Mouse (Mus musculus) midbrain, embryonic 12.5 days (tissue): ENCODE results near the gene Tubg2. TPM values are rescaled to one million over a fixed set of nuclear protein-coding genes. Genes with fewer than 3 reads are reported as not detected.
"Not testable (repeated sequence)": the region's sequence is repeated elsewhere in the genome, so short reads cannot be mapped to it uniquely, and the experiment has no call there.

Experiments used
- ATAC-seq: fragments of 200-750 bp; cut with Nextera tagmentation; 2 replicates; pipeline ENCODE4 v1.8.0; 2017; ENCODE audit warnings: low read depth, moderate TSS enrichment, moderate library complexity; ENCODE audit not compliant: low FRiP score
- H3K27ac ChIP-seq: fragments of 300-500 bp; sonication (generic); replicated peaks from 2 replicates; pipeline ENCODE4 v1.5.1; 2016; ENCODE audit warnings: mild to moderate bottlenecking
- H3K27me3 ChIP-seq: fragments of 300-500 bp; sonication (generic); 2 replicates; pipeline ENCODE4 v1.6.1; 2016; ENCODE audit warnings: mild to moderate bottlenecking
- H3K36me3 ChIP-seq: fragments of 300-500 bp; sonication (generic); 2 replicates; pipeline ENCODE4 v1.6.1; 2016
- H3K4me1 ChIP-seq: fragments of 300-500 bp; sonication (generic); 2 replicates; pipeline ENCODE4 v1.6.1; 2016
- H3K4me2 ChIP-seq: fragments of 300-500 bp; sonication (generic); replicated peaks from 2 replicates; pipeline ENCODE4 v1.6.1; 2016; ENCODE audit warnings: mild to moderate bottlenecking, moderate library complexity
- H3K4me3 ChIP-seq: fragments of 300-500 bp; sonication (generic); 2 replicates; pipeline ENCODE4 v1.5.1; 2016; ENCODE audit warnings: mild to moderate bottlenecking
- H3K9ac ChIP-seq: fragments of 300-500 bp; sonication (generic); replicated peaks from 2 replicates; pipeline ENCODE4 v1.6.1; 2016; ENCODE audit warnings: mild to moderate bottlenecking, moderate library complexity
- H3K9me3 ChIP-seq: fragments of 300-500 bp; sonication (generic); 2 replicates; pipeline ENCODE4 v1.6.1; 2016; ENCODE audit warnings: mild to moderate bottlenecking
- WGBS: fragments of 180-500 bp; shearing (Covaris S2); methylation state at CpG from one replicate; pipeline ENCODE4 v1.1.7; 2016; 5-methylcytosine and 5-hydroxymethylcytosine counted together
- polyA plus RNA-seq: library from polyadenylated mRNA; unstranded; fragments of >200 nt; fragmentation: Nextera tagmentation; extraction: Ambion mirVana; gene quantifications from 2 replicates; pipeline ENCODE4 v1.2.1, GENCODE M21; 2016

The Tubg2 gene
- polyA plus RNA-seq, 1 experiment from 2014 or later: 10.3 TPM

DNA sequence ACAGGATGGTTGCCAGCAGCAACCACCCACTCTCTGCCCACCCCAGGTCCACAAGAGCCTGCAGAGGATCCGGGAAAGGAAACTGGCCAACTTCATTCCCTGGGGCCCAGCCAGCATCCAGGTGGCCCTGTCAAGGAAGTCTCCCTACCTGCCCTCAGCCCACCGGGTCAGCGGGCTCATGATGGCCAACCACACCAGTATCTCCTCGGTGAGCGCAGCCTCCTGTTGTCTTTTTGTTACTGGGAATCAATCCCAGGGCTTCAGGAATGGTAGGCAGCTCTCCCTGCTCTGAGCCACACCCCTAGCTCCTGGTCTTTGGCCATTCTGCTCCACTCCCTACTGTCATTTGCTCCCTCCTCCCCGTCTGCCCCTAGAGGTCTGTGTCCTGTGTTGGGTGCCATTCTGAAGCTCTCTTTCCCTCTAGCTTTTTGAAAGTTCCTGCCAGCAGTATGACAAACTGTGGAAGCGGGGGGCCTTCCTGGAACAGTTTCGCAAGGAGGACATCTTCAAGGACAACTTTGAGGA lies 5.3 kb downstream of the Tubg2 start:
- H3K4me3 ChIP-seq, H3K27ac ChIP-seq, H3K9ac ChIP-seq, H3K9me3 ChIP-seq, ATAC-seq, H3K4me2 ChIP-seq: not testable (repeated sequence)
- peaks cover 82% of the 10 kb centered on the region for H3K27me3 ChIP-seq
- peaks cover 15% of the 10 kb centered on the region for H3K36me3 ChIP-seq
- WGBS: 67% methylated on average over 8 of the region's 8 CpGs
- peaks cover 15% of the 10 kb centered on the region for H3K4me1 ChIP-seq

DNA sequence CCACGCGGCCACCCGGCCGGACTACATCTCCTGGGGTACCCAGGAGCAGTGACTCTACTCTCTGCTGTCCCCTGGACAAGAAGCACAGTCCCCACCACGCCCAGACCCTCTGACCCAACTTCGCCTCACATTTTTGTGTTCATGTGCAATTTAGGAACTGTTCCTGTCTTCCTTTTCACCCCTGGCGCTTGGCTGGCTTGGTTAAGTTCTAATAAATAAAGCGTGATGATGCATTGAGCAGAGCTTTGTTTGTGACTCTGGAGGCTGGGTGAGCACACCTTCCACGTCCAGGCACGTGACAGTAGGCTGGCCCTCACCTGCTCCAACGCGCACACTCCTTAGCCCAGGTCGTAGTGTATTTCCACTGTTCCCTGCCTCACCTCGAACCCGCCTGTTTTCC lies 5.8 kb downstream of the Tubg2 start:
- WGBS: 90% methylated on average over 15 of the region's 15 CpGs

DNA sequence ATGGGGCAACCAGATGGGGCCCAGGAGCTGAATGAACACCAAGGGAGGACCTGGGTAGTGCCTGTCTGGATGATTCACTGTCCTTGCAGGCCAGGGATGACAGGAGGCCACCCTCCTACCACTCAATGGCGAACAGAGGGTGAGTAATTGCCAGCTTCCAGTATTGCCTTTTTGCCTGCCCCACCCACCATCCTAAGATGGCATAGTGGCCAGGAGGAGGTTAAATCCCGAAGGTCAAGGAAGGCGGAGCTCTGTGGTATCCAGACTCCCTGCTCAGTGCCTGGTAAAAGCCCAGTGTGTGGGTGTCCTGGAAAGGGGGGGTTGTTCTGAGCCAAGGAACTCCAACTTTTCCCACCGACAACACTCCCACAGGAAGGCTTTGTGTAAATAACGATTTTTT lies 6.6 kb downstream of the Tubg2 start:
- Histone ChIP-seq H3K4me1 (peaks cover 11% of the 10 kb centered on the region), H3K9ac (no peak overlapping the region), H3K4me3 (no peak overlapping the region), H3K36me3 (peaks cover 25% of the 10 kb centered on the region), H3K27ac (no peak overlapping the region), H3K9me3 (no peaks in the 10 kb centered on the region), H3K27me3 (peaks cover 85% of the 10 kb centered on the region), H3K4me2 (no peak overlapping the region)
- no peak for ATAC-seq
- WGBS: 60% methylated on average over 5 of the region's 5 CpGs

More for the DNA sequence above, 5.8 kb downstream of the Tubg2 start:
- peaks cover 82% of the 10 kb centered on the region for H3K27me3 ChIP-seq
- H3K4me3 ChIP-seq: no peak overlapping the region
- no peak overlapping the region for H3K9ac ChIP-seq
- no peak overlapping the region for H3K4me2 ChIP-seq
- no peak for ATAC-seq
- no peaks in the 10 kb centered on the region for H3K9me3 ChIP-seq
- H3K4me1 ChIP-seq: peaks cover 11% of the 10 kb centered on the region
- no peak overlapping the region for H3K27ac ChIP-seq
- H3K36me3 ChIP-seq: peaks cover 19% of the 10 kb centered on the region

DNA sequence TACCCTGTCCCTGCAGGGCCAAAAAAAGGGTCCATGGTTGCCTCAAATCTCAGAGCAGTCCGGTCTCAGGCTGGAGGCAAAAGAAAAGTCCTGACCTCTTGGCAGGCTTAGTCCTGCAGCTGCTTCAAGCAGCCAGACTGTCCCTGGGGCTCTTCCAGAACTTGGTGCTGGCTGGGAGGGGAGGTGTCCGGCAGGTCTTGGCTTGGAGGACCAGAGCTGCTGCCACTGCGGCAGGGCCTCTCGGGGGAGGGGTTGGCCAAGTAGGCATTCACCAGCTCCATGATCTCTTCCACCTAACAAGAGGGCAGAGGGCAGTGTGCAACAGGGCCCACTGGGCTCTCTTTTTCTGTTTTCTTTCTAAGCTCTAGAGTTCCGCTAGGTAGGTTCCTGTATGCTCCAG lies 7.1 kb downstream of the Tubg2 start:
- Histone ChIP-seq H3K4me3 (no peak overlapping the region), H3K9me3 (no peaks in the 10 kb centered on the region), H3K36me3 (peaks cover 29% of the 10 kb centered on the region), H3K27ac (no peak overlapping the region), H3K27me3 (peaks cover 85% of the 10 kb centered on the region), H3K4me2 (no peak overlapping the region), H3K9ac (no peak overlapping the region), H3K4me1 (peaks cover 11% of the 10 kb centered on the region)
- ATAC-seq: no peak
- WGBS: 39% methylated on average over 5 of the region's 5 CpGs

DNA sequence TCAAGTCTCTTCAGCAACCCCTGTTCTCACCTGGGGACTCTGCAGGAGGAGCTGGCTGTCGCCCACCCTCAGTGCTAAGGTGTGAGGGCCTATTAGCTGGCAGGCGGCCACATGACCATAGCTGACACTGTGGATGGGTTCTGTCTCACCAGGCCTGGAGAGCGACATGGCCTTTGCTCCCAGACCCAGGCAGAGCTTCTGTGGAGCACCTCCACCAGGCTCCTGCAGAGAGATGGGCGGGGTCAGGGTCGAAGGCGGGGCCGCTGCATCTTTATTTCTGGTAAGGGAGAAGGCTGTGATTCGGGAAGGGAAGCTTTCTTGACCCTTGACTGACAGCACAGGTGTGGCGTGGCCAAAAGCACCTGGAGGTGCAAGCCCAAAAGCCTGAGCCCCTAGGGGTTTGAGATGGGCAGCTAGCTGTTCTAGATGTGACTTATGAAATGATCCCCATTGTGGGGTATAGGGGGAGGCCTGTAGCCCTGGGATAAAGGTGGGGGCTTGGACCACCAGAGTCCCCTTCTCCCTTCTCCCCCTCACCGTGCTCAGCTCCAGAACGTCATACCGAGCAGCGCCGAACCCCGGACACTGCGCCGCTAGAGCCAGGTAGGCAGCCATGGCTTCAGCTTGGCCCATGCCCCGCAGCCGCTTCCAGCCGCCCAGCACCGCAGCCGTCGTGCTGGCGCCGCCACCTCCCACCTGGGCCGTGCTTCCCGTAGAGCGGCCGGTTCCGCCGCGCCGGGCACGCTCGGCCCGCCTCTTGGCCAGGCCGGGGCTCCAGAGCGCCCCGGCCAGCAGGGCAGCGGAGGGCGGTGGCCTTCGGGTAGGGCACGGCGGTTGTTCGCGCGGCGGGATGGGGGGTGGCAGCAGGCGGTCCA lies 8.0 kb downstream of the Tubg2 start:
- Histone ChIP-seq H3K4me3 (peak overlapping the region; percentile 31), H3K9ac (no peak overlapping the region; the same call in 1 of the 2 replicates), H3K4me2 (peak overlapping the region; percentile 47), H3K36me3 (peaks cover 29% of the 10 kb centered on the region), H3K27me3 (peaks cover 89% of the 10 kb centered on the region), H3K27ac (no peak overlapping the region), H3K4me1 (peaks cover 11% of the 10 kb centered on the region), H3K9me3 (no peaks in the 10 kb centered on the region)
- 9% methylated on average over 49 of the region's 49 CpGs for WGBS
- no peak for ATAC-seq

- ATAC-seq: no peak
- Histone ChIP-seq H3K27me3 (peaks cover 95% of the 10 kb centered on the region), H3K9ac (no peak overlapping the region; the same call in 1 of the 2 replicates), H3K36me3 (peaks cover 29% of the 10 kb centered on the region), H3K4me1 (peaks cover 15% of the 10 kb centered on the region), H3K4me3 (peak overlapping the region; percentile 31), H3K4me2 (peak overlapping the region; percentile 47), H3K9me3 (no peaks in the 10 kb centered on the region), H3K27ac (no peak overlapping the region)
- WGBS: 1% methylated on average over 21 of the region's 21 CpGs
Observed at GRCm38 (mm10) chr11:101164351-101164665, 8.6 kb downstream of the Tubg2 start.

- Histone ChIP-seq H3K4me1 (peaks cover 21% of the 10 kb centered on the region), H3K9ac (no peak overlapping the region; the same call in 1 of the 2 replicates), H3K36me3 (peaks cover 29% of the 10 kb centered on the region), H3K4me3 (peak overlapping the region; percentile 31; the same call in 1 of the 2 replicates), H3K27ac (no peak overlapping the region), H3K27me3 (peaks cover 96% of the 10 kb centered on the region), H3K9me3 (no peaks in the 10 kb centered on the region), H3K4me2 (no peak overlapping the region)
- WGBS: 8% methylated on average over 34 of the region's 35 CpGs
- no peak for ATAC-seq
Observed at GRCm38 (mm10) chr11:101164677-101165580, 9.2 kb downstream of the Tubg2 start.

DNA sequence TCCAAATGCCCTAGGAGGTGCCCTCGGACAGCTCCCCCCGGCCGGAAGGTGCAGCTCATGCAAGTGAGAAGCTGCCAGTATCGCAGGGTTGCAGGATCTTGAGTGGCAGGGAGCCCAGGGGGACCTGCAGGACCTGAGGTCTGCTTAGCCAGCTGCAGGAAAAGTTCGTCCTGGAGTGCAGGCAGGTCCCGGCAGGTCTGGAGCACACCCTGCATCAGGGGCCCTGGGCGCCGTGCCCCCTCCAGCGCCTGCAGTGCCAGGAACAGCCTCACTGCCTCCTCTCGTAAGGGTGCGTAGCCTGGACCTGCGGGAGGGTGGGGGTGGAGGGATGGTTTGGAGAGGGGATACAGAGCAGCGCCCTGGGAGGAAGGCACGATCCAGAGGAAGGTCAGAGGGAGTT lies 10.7 kb downstream of the Tubg2 start:
- Histone ChIP-seq H3K4me1 (peaks cover 28% of the 10 kb centered on the region), H3K36me3 (peaks cover 27% of the 10 kb centered on the region), H3K9ac (no peak overlapping the region), H3K27me3 (peaks cover 91% of the 10 kb centered on the region), H3K27ac (no peak overlapping the region), H3K4me2 (no peak overlapping the region), H3K4me3 (no peak overlapping the region), H3K9me3 (no peaks in the 10 kb centered on the region)
- 46% methylated on average over 14 of the region's 14 CpGs for WGBS
- no peak for ATAC-seq

DNA sequence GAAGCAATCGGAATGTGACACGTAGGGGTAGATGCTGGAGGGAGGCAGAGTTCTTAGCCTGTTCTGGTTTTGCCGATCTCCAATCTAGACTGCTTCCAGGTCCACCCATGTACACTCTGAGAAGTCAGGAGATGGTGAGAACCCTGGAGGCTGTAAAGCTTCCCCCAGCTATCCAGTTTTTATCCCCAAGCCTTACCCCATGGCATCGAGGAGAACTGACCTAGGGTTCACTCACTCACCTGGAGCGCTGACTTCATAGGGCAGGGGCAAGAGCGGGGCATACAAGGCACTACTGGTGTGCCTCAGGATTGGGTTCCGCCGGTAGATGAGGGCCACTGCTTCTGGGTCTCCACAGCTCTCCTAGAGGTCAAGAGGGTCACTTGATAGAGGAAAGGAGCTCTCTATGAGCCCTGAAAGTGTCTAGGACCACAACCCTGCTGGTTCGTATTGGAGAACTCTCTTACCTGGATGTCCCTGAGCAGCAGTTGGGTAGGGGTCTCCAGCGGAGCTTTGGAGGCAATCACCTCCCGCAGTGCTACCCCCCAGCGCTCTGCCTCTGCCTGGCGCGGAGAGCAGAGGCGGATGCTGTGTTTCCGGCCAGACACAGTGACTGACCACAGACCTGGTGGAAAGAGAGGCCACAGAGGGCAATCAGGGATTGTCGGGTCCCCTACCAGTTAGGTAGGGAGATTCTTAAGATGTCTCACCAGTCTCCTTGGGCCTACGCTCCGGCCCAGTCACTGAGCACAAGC lies 11.7 kb downstream of the Tubg2 start:
- Histone ChIP-seq H3K9ac (no peak overlapping the region), H3K36me3 (peaks cover 18% of the 10 kb centered on the region), H3K4me3 (no peak overlapping the region), H3K27ac (no peak overlapping the region), H3K4me1 (peaks cover 37% of the 10 kb centered on the region), H3K9me3 (no peaks in the 10 kb centered on the region), H3K4me2 (no peak overlapping the region), H3K27me3 (peaks cover 84% of the 10 kb centered on the region)
- WGBS: 44% methylated on average over 19 of the region's 19 CpGs
- ATAC-seq: no peak

GRCm38 (mm10) chr11:101167963-101168300 lies 12.2 kb downstream of the Tubg2 start:
- H3K4me1 ChIP-seq: peaks cover 42% of the 10 kb centered on the region
- WGBS: 42% methylated on average over 8 of the region's 8 CpGs

DNA sequence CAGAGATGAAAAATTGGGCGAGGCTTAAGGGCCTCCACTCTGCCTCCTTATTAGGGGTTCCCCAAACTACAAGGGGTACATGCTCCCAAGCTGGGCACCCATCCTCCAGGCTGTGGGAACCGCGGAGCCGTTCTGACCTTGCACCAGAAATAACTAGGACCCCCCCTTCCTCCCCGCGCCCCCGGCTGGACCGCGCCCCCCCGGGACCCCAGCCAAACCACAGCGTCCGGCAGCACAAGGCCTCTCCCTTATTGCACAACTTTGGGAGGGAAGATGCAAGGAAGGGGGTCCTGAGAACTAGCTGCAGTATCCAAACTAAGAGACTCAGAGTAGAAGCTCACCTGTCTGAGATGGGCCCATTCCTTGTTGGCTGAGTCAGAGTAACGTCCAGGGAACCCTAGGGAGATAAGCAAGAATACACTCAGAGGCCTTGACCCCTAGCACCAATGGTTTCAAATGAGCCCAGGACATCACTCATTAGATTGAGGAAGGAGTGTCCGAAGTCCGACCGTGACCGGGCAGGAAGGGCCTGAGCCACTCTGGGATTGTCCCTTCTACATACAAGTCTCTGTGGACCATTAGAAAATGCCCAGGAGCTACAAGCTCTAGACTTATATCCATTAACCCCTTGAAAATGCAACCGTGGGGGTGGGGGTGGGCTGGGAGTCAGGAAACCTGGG lies 12.7 kb downstream of the Tubg2 start:
- WGBS: 76% methylated on average over 18 of the region's 18 CpGs
- no peak overlapping the region for H3K9ac ChIP-seq
- H3K4me1 ChIP-seq: peaks cover 47% of the 10 kb centered on the region
- no peak overlapping the region for H3K4me3 ChIP-seq
- 0 out of 2 replicates have a peak overlapping the region, but pooled peaks have one; percentile 77 for H3K4me2 ChIP-seq
- no peak overlapping the region for H3K27ac ChIP-seq
- peaks cover 15% of the 10 kb centered on the region for H3K36me3 ChIP-seq
- H3K27me3 ChIP-seq: peaks cover 83% of the 10 kb centered on the region
- no peaks in the 10 kb centered on the region for H3K9me3 ChIP-seq
- ATAC-seq: no peak

More at GRCm38 (mm10) chr11:101167963-101168300, 12.2 kb downstream of the Tubg2 start:
- Histone ChIP-seq H3K9me3 (no peaks in the 10 kb centered on the region), H3K36me3 (peaks cover 16% of the 10 kb centered on the region), H3K9ac (no peak overlapping the region), H3K27me3 (peaks cover 83% of the 10 kb centered on the region), H3K27ac (no peak overlapping the region), H3K4me3 (no peak overlapping the region), H3K4me2 (no peak overlapping the region)
- no peak for ATAC-seq
